Mouse (Mus musculus): ENCODE measurements around the gene Ppp3ca. TPM values are rescaled to one million over a fixed set of nuclear protein-coding genes. Genes with fewer than 3 reads are reported as not detected.

Gene Ppp3ca
- total and polyA plus RNA-seq, 3 experiments, result 63.4 to 143 (median 130) TPM

GRCm38 (mm10) chr3:136986096-136986881 lies 316.4 kb downstream of the Ppp3ca start:
- Histone ChIP-seq H3K36me3 (replicated peaks in 1 of 2; ENCODE audit: control insufficient read depth in 1 of 2, insufficient read depth in 1 of 2, low read length in 1 of 2) (no peaks in the 10 kb centered on the region), H3K79me2 (replicated peaks; ENCODE audit: control insufficient read depth, extremely low read depth, insufficient read depth, poor library complexity, severe bottlenecking) (no peaks in the 10 kb centered on the region), H3K27ac (ENCODE audit: insufficient read depth, low read depth) (no peak overlapping the region), H3K9me3 (replicated peaks; ENCODE audit: low read length) (peaks cover 3% of the 10 kb centered on the region), H3K9ac (ENCODE audit: insufficient read depth, low read depth) (no peak overlapping the region), H3K27me3 (replicated peaks) (no peaks in the 10 kb centered on the region), H3K4me1 (ENCODE audit: control insufficient read depth in 1 of 2, insufficient read depth in 2 of 2) (peaks cover 0 to 8% of the 10 kb centered on the region in 2 experiments; a peak in 2 of 4 replicates), H3K4me2 (ENCODE audit: insufficient read depth, low read depth, poor library complexity, severe bottlenecking) (no peak overlapping the region), H3K4me3 (replicated peaks in 1 of 3; ENCODE audit: low read depth in 2 of 3, low read length in 2 of 3, poor library complexity in 1 of 3) (no peak overlapping the region)
- no peak for DNase-seq (ENCODE audit: extremely low read depth)
- dilution Hi-C loops (cut with MboI; ENCODE audit: extremely low pct_ligation_motif_present, extremely low pct_unique_long_range_greater_than_20kb, low sequenced_read_pairs), result no loop called here
- TF ChIP-seq IRF4 (IDR thresholded peaks at IDR 0.05; ENCODE audit: low read depth, low read length) (no peak), MAX (IDR thresholded peaks at IDR 0.05; ENCODE audit: low read length) (no peak)
- in situ Hi-C loops (cut with MboI; ENCODE audit: low pct_ligation_motif_present, low pct_unique_long_range_greater_than_20kb, low sequenced_read_pairs), result no loop called here

Measured in CH12.LX (cell line).